Mouse (Mus musculus) erythroblast, embryonic 14.5 days (primary cell): Measurements from ENCODE around the gene Adgrg1. TPM values are rescaled to one million over a fixed set of nuclear protein-coding genes. Genes with fewer than 3 reads are reported as not detected.

Experiments used
- H3K27me3 ChIP-seq: 2 replicates; pipeline ENCODE4 v1.6.1; 2012; ENCODE audit warnings: inconsistent platforms; ENCODE audit not compliant: control insufficient read depth
- H3K36me3 ChIP-seq: 2 replicates; pipeline ENCODE4 v1.6.1; 2012; ENCODE audit warnings: mild to moderate bottlenecking, inconsistent platforms; ENCODE audit not compliant: control insufficient read depth
- H3K4me1 ChIP-seq: 2 replicates; pipeline ENCODE4 v1.6.1; 2012; ENCODE audit warnings: inconsistent platforms; ENCODE audit not compliant: control insufficient read depth
- H3K4me3 ChIP-seq: replicated peaks from 2 replicates; pipeline ENCODE3; 2012; ENCODE audit warnings: moderate library complexity, mild to moderate bottlenecking, inconsistent platforms
- H3K9me3 ChIP-seq: 2 replicates; pipeline ENCODE4 v1.6.1; 2012; ENCODE audit warnings: low read length, inconsistent platforms, mixed read lengths; ENCODE audit not compliant: control insufficient read depth
- GATA1 ChIP-seq: IDR thresholded peaks from 2 replicates; pipeline ENCODE4 v1.6.1; 2012; ENCODE audit warnings: low read length, inconsistent platforms, mixed read lengths
- TAL1 ChIP-seq: IDR thresholded peaks from 3 replicates; pipeline ENCODE4 v1.6.1; 2012; ENCODE audit warnings: low read length, inconsistent platforms, mixed read lengths
- polyA plus RNA-seq: library from polyadenylated mRNA; stranded (reverse); fragments of >175 nt; gene quantifications from 2 replicates; pipeline ENCODE4 v1.2.3, GENCODE M21; 2012

Adgrg1 gene
- 14.3 and 18.4 TPM in 2 replicates for polyA plus RNA-seq

DNA sequence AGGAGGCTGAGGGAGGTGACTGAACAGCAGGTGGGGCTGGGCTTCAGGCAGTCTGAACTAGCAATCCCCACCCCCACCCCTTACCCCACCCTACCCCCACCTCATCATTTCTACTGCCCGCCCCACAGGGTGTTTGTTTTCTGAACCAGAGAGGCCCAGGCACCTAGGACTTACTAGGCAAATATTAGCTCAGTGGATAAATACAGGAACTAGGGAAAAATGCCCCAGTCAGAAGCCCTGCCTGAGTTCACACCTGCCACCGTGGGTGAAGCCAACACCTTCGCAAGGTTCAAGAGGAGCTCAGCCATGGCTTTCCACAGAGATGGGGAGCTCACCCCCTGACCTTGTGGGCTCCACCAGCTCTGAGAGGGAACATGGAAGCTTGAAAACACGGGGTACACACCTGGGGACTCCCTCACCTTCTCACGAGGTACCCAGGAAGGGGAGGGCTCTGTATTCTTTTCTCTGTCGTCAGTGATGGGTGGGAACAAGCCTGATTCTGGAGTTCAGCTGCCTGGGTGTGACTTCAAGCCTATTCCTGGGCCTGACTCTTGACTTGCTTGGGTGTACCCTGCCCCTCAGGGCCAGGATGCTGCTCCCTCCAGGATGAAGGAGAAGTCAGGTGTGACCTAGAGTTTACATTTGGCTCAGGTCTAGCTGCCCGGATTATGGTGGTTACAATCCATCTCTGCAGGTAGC is at the start of gene Adgrg1:
Gene Adgrg1, plus strand, starts transcription at position 285 of the 699 bp plus-strand sequence.
- Histone ChIP-seq H3K36me3 (no peaks in the 10 kb centered on the region), H3K4me3 (no peak within 1 kb of the TSS), H3K9me3 (no peaks in the 10 kb centered on the region), H3K27me3 (peaks cover 16% of the 10 kb centered on the region), H3K4me1 (peaks cover 60% of the 10 kb centered on the region)
- TF ChIP-seq TAL1 (no peak), GATA1 (no peak)

DNA sequence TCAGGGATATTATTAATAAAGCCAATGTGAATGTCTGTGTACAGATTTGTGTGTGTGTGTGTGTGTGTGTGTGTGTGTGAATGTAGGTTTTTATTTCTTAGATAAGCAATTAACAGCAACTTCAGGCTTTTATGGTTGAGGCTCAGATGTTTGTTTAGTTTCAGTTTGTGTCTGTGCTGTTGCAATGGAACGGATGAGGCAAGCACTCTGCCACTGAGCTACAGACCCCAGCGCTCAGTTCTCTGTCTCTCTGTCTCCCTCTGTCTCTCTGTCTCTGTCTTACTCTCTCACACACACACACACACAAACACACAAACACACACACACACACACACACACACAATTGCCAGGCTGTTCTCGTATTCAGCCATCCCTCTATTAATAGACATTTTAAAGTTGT is 46.3 kb upstream of the Adgrg1 start:
- Histone ChIP-seq H3K27me3 (no peaks in the 10 kb centered on the region; the same call in 1 of the 2 replicates), H3K36me3 (no peaks in the 10 kb centered on the region), H3K9me3 (no peaks in the 10 kb centered on the region), H3K4me3 (no peak overlapping the region), H3K4me1 (peaks cover 5% of the 10 kb centered on the region)
- TF ChIP-seq TAL1 (no peak), GATA1 (no peak)

DNA sequence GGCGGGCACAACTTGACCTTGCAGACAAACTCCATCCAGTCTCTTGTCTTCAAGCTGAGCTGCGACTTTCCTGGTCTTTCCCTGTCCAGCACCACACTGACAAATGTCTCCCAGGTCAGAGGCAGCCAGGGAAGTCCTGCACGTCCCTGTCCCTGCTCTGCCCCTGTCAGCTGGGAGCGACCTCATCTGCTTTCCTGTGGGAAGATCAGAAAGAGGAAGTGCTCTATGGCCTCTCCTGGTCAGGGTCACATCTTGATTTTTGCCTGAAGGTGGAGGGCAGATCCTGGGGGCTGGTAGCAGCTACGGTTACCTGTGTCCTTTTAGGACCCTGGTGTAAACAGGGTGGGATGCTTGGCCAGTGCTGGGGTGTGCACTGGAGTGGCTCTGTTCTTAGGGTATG is 40.6 kb upstream of the Adgrg1 start:
- Histone ChIP-seq H3K4me1 (no peaks in the 10 kb centered on the region), H3K27me3 (peaks cover 3% of the 10 kb centered on the region; the same call in 1 of the 2 replicates), H3K4me3 (no peak overlapping the region), H3K36me3 (no peaks in the 10 kb centered on the region), H3K9me3 (no peaks in the 10 kb centered on the region)
- TF ChIP-seq GATA1 (no peak), TAL1 (no peak)

DNA sequence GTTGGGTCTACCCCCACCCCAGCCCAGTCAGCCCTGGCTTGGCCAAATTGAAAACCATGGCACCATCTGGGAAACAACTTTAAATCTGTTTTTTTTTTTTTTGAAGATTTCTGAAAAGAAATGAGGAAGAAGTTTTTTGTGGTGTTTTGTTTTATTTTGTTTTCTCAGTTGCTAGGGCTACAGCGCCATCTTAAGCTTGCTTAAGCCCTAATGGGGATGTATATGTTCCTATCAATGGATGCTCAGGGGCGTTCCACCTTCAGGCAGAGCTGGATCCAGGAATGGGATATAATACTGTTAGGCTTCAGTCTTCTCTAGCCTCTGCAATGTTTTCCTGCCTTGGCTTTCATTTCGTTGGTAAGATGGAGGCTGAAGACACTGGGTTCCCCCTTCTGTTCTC is 39.4 kb upstream of the Adgrg1 start:
- no peak for TF ChIP-seq TAL1
- TF ChIP-seq GATA1 = no peak
- no peaks in the 10 kb centered on the region for H3K9me3 ChIP-seq
- H3K4me1 ChIP-seq = no peaks in the 10 kb centered on the region
- H3K36me3 ChIP-seq = no peaks in the 10 kb centered on the region
- H3K27me3 ChIP-seq = peaks cover 3% of the 10 kb centered on the region; the same call in 1 of the 2 replicates
- no peak overlapping the region for H3K4me3 ChIP-seq

DNA sequence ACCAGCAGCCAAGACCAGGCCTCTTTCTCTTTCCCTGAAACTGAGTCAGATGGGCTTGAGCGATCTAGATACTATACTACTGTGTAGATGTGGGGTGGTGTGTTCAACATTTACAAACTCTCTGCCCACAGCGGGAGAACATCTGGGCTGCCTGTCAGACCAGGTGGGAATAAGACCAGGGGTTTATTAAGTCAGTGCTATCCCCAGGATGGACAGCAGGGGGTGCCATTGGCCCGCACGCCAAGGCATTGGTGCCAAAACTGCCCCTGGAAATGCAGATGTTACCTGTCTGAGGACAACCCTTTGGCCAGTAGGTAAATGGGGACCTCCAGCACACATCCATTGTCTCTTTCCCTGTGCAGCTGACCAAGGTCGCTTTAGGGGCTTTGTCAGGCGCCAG is 32.0 kb upstream of the Adgrg1 start:
- Histone ChIP-seq H3K27me3 (peaks cover 20% of the 10 kb centered on the region), H3K9me3 (no peaks in the 10 kb centered on the region), H3K4me1 (no peaks in the 10 kb centered on the region), H3K36me3 (no peaks in the 10 kb centered on the region), H3K4me3 (no peak overlapping the region)
- TF ChIP-seq GATA1 = no peak

DNA sequence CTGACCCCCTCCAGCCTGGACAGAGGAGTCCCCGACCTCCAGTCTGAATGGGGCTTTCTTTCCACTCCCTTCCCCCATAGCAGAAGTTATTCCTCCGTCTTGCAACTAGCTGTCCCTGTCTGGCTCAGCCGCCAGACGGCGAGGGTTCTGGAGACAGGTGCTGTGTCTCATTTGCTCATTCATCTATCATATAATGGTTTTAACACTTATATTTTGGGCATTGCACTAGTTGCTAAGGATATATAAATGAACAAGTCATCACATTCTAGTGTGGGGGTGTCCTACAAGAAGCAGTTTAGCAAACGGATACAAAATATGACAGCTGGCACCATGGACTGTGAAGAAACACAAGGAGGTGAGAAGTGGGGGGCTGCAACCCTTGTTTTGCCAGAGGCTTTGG is 29.4 kb upstream of the Adgrg1 start:
- H3K36me3 ChIP-seq = no peaks in the 10 kb centered on the region
- H3K9me3 ChIP-seq = no peaks in the 10 kb centered on the region
- H3K27me3 ChIP-seq = peaks cover 20% of the 10 kb centered on the region
- H3K4me1 ChIP-seq = peaks cover 6% of the 10 kb centered on the region
- H3K4me3 ChIP-seq = no peak overlapping the region
- TF ChIP-seq TAL1 (no peak), GATA1 (no peak)

DNA sequence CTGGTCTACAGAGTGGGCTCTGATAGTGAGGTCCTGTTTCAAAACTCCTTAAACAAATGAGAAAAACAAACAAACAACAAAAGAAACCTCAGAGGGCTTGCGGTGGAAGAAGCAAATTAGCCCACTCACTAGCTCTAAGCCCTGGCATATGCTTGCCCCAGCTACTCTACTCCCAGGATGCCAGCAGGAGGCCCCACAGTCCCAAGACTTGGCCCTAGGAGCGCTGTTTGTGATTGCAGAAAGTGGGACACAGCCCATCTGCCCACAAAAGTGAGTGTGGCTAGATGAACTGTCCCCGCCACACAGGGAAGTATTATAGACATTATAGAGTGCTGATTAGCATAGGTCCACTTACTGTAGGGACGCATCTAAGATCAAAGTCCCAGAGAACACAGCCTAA is 26.1 kb upstream of the Adgrg1 start:
- Histone ChIP-seq H3K9me3 (no peaks in the 10 kb centered on the region), H3K4me1 (peaks cover 17% of the 10 kb centered on the region), H3K4me3 (no peak overlapping the region), H3K36me3 (no peaks in the 10 kb centered on the region), H3K27me3 (peaks cover 9% of the 10 kb centered on the region)
- TF ChIP-seq TAL1 (no peak), GATA1 (no peak)

DNA sequence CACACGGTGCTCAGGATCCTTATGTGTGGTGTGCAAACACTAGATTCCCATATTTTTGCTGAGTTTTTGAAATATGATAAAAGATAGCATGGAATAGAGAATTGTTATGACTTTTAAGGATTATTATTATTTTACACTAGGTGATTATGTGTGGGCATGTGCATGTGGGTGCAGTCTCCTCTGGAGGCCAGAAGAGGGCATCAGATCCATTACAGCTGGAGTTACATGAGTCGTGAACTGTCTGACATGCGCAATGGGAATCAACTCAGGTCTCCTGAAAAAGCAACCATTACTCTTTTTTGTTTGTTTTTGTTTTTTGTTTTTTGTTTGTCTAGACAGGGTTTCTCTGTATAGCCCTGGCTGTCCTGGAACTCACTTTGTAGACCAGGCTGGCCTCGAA is 25.5 kb upstream of the Adgrg1 start:
- peaks cover 9% of the 10 kb centered on the region for H3K27me3 ChIP-seq
- H3K36me3 ChIP-seq = no peaks in the 10 kb centered on the region
- H3K4me3 ChIP-seq = no peak overlapping the region
- H3K9me3 ChIP-seq = no peaks in the 10 kb centered on the region
- H3K4me1 ChIP-seq = peaks cover 23% of the 10 kb centered on the region
- no peak for TF ChIP-seq GATA1
- TF ChIP-seq TAL1 = no peak

DNA sequence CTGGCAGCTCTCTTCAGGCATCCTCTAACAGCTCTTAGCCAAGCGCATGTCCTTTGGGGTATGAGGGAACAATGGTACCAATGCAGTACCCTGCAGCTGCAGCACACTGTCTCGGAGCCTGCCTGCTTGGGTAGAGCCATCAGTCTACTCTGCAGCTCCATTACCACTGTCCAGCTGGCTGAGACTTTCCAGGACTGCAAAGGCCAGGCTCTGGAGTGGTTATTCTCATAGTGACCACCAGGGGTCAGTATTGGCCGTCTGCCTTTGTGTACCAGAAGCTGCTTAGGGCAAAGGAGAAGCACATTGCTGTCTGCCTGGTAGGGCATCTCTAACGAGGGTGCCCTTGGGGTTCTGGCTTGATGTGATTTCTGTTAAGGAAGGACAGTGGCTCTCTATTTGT is 24.5 kb upstream of the Adgrg1 start:
- H3K27me3 ChIP-seq = peaks cover 8% of the 10 kb centered on the region
- TF ChIP-seq TAL1 = no peak
- no peak for TF ChIP-seq GATA1
- H3K36me3 ChIP-seq = no peaks in the 10 kb centered on the region
- no peak overlapping the region for H3K4me3 ChIP-seq
- H3K9me3 ChIP-seq = no peaks in the 10 kb centered on the region
- H3K4me1 ChIP-seq = peaks cover 32% of the 10 kb centered on the region

DNA sequence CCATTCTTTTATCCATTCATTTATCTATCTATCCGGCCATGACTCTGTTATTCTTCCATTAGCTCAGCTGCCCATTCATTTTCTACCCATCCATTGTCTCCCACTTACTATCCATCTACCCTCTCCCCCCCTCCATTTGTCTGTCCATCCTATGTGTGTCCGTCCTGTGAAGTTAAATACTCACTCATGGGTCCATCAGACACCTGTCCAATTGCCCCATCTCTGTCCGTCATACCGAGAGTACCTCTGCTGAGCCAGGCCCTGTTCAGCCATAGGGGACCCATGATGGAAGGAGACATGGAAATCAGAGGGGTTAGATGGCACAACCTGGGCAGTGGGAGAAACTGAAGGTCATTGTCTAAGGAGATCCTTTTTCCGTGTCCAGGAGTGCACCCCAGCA is 24.1 kb upstream of the Adgrg1 start:
- H3K4me1 ChIP-seq = peaks cover 36% of the 10 kb centered on the region

More for the DNA sequence above, 24.1 kb upstream of the Adgrg1 start:
- Histone ChIP-seq H3K36me3 (no peaks in the 10 kb centered on the region), H3K9me3 (no peaks in the 10 kb centered on the region), H3K4me3 (no peak overlapping the region), H3K27me3 (peaks cover 5% of the 10 kb centered on the region)
- no peak for TF ChIP-seq GATA1
- TF ChIP-seq TAL1 = no peak
